Mouse (Mus musculus) bone marrow, adult 2 months (tissue): ENCODE measurements at regions not wholly inside any gene's neighbourhood (a gene's known extent, or its start where the extent isn't known, plus 50 kb on each side); places are given as distances from the start of the nearest gene placed in this dataset.

Experiments used
- H3K27ac ChIP-seq: fragments of 200-500 bp; 2 replicates; pipeline ENCODE4 v1.5.1; 2012; ENCODE audit warnings: low read depth, mild to moderate bottlenecking, control low read depth, inconsistent platforms, low read length; ENCODE audit not compliant: control insufficient read depth, poor library complexity, insufficient read depth
- H3K4me1 ChIP-seq: fragments of 200-500 bp; 2 replicates; pipeline ENCODE4 v1.6.1; 2011; ENCODE audit warnings: low read length; ENCODE audit not compliant: control insufficient read depth, insufficient read depth
- H3K4me3 ChIP-seq: fragments of 200-500 bp; replicated peaks from 2 replicates; pipeline ENCODE3; 2011; ENCODE audit warnings: mild to moderate bottlenecking, low read depth, low read length, control low read depth; ENCODE audit not compliant: control insufficient read depth
- CTCF ChIP-seq: fragments of 200-500 bp; IDR thresholded peaks from 2 replicates; pipeline ENCODE4 v1.5.1; 2011; ENCODE audit warnings: low read length, control low read depth; ENCODE audit not compliant: control insufficient read depth, insufficient read depth
- POLR2A ChIP-seq: fragments of 200-500 bp; IDR thresholded peaks from 2 replicates; pipeline ENCODE4 v1.6.1; 2011; ENCODE audit warnings: low read depth, mild to moderate bottlenecking, control low read depth, low read length, borderline replicate concordance; ENCODE audit not compliant: control insufficient read depth
- WGBS: fragments of 180-500 bp; shearing (Covaris S2); methylation state at CpG from one replicate; pipeline ENCODE4 v1.1.7; 2018; 5-methylcytosine and 5-hydroxymethylcytosine counted together

DNA sequence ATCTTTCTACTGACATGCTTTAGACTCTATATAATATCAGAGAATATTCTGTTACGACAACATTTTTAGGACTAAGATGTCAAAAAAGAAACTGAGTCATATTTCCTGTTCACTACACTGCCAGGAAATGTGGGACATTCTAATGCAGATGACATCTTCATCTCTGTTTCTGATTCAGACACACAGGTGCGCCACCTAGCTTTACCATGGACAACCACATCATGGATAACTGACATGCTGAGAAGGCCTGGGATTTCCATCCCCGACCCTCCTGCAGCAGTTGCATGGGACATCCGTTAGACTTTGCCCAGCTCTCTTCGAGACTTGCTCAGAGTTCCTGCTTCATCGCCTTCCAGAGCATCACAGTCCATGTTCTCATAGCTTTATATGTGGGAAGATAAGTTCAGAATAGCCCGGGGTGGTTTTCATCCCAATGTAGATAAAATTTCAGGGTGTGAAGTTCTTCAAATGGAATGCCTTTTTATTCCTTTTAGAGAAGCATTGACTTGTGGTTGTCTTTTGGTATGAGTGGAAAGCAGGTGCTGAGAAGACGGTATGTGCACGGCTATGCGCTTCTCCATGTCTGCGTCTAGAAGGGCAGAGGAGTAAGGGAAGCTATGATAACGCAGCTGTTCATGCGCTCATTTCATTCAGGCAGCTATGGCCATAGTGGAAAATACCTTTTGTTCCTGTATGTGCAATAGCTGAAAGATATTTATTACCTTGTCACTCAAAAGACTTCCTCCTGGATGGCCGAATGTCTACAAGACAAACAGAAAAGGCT lies 188.8 kb downstream of the Dact1 start:
- Histone ChIP-seq H3K4me3 (no peak overlapping the region), H3K4me1 (no peaks in the 10 kb centered on the region), H3K27ac (no peak overlapping the region)
- 74% methylated on average over 14 of the region's 14 CpGs for WGBS
- TF ChIP-seq CTCF (no peak), POLR2A (no peak)

- Histone ChIP-seq H3K27ac (no peak overlapping the region), H3K4me1 (no peaks in the 10 kb centered on the region), H3K4me3 (no peak overlapping the region)
- WGBS, result 42% methylated on average over 7 of the region's 7 CpGs
- TF ChIP-seq CTCF, result no peak
- TF ChIP-seq POLR2A, result no peak
These were observed 191.7 kb downstream of the Dact1 start for GRCm38 (mm10) chr12:71501299-71501810.

GRCm38 (mm10) chr12:71503265-71503664 lies 193.6 kb downstream of the Dact1 start:
- no peaks in the 10 kb centered on the region for H3K4me1 ChIP-seq

GRCm38 (mm10) chr12:71506206-71506605 lies 196.5 kb downstream of the Dact1 start:
- 71% methylated on average over 4 of the region's 4 CpGs for WGBS
- TF ChIP-seq CTCF (no peak), POLR2A (no peak)

More at GRCm38 (mm10) chr12:71503265-71503664, 193.6 kb downstream of the Dact1 start:
- Histone ChIP-seq H3K4me3 (no peak overlapping the region), H3K27ac (no peak overlapping the region)
- WGBS, result 64% methylated on average over 11 of the region's 11 CpGs
- TF ChIP-seq CTCF, result no peak
- TF ChIP-seq POLR2A, result no peak

GRCm38 (mm10) chr12:71506716-71507115 lies 197.0 kb downstream of the Dact1 start:
- 69% methylated on average over 1 of the region's 1 CpGs for WGBS
- TF ChIP-seq POLR2A, result no peak
- no peak for TF ChIP-seq CTCF
- Histone ChIP-seq H3K4me1 (no peaks in the 10 kb centered on the region), H3K4me3 (no peak overlapping the region), H3K27ac (no peak overlapping the region)

More at GRCm38 (mm10) chr12:71506206-71506605, 196.5 kb downstream of the Dact1 start:
- no peak overlapping the region for H3K4me3 ChIP-seq
- H3K27ac ChIP-seq, result no peak overlapping the region
- H3K4me1 ChIP-seq, result no peaks in the 10 kb centered on the region

DNA sequence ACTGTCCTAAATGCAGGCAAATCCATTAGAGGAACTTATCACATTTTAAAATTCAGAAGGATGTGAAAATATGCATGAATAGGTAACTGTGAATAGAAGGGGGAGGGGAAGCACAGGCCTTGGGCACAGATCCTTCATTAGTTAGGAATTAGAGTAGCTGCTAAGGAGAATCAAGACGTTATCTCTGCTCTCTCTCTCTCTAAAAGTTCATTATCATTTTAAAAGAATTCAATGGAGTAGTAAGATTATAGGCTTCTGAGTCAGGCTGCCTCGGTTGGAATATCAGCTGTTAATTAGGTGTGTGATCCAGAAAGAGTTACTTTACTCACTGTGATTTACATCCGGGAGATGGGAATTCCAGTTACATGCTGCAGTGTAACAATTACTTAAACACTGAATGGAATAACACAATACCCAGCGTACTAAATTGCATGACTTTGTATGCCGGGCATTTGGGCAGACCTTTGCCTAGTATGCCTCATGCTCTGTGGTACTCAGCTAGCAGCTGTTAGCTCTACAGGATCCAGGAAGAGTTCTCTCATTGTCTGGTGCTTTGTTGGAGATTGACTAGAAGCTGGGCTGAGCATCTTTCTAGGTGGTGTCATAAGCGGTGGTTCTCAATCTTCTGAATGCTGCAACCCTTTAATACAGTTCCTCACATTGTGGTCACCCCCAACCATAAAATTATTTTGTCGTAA lies 203.4 kb downstream of the Dact1 start:
- no peak overlapping the region for H3K4me3 ChIP-seq
- TF ChIP-seq POLR2A (no peak), CTCF (no peak)
- no peaks in the 10 kb centered on the region for H3K4me1 ChIP-seq
- WGBS, result 70% methylated on average over 7 of the region's 7 CpGs
- no peak overlapping the region for H3K27ac ChIP-seq

- H3K27ac ChIP-seq, result no peak overlapping the region
These were observed 209.8 kb downstream of the Dact1 start for GRCm38 (mm10) chr12:71519520-71519919.

DNA sequence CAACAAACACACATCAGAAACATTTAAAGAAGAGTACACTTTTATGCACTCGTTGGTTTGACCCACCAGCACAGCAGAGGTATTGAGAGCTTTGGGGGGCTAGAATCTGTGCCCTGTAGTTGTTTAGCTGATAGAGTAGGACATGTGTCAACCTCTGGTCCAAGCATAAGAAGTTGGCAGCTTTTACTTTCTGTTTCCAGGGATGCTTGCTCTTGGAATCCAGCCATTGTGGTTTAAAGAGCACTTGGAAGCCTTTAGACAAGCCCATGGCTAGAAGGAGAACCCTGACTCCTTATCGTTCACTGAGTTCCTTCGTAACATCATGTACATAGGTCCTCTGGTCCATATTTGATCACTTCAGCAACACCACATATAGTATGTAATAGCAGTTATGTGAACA lies 212.3 kb downstream of the Dact1 start:
- 74% methylated on average over 3 of the region's 3 CpGs for WGBS

More at GRCm38 (mm10) chr12:71519520-71519919, 209.8 kb downstream of the Dact1 start:
- no peak for TF ChIP-seq CTCF
- no peak for TF ChIP-seq POLR2A
- 58% methylated on average over 1 of the region's 1 CpGs for WGBS
- no peaks in the 10 kb centered on the region for H3K4me1 ChIP-seq
- H3K4me3 ChIP-seq, result no peak overlapping the region

More for the DNA sequence above, 212.3 kb downstream of the Dact1 start:
- TF ChIP-seq POLR2A (no peak), CTCF (no peak)
- Histone ChIP-seq H3K4me1 (no peaks in the 10 kb centered on the region), H3K27ac (no peak overlapping the region), H3K4me3 (no peak overlapping the region)
